Mouse (Mus musculus) duodenum, adult 2 months (tissue): Measurements from ENCODE around the gene Uqcrc1. TPM values are rescaled to one million over a fixed set of nuclear protein-coding genes. Genes with fewer than 3 reads are reported as not detected.

Experiments used
- polyA plus RNA-seq: library from polyadenylated mRNA; depleted of rRNA; stranded (reverse); fragments of >200 nt; gene quantifications from 2 replicates; pipeline ENCODE4 v1.2.3, GENCODE M21; 2012; ENCODE audit warnings: low replicate concordance; rRNA removed

The Uqcrc1 gene
- polyA plus RNA-seq, result 1,151 and 1,437 TPM in 2 replicates

GRCm38 (mm10) chr9:108936418-108937364, at the start of gene Uqcrc1:
Uqcrc1 (plus strand) TSS chr9:108936633.

GRCm38 (mm10) chr9:108914491-108914890, 21.9 kb upstream of the Uqcrc1 start, which contains the start of gene Tmem89:
Tmem89 (plus strand) TSS chr9:108914619.

GRCm38 (mm10) chr9:108953081-108953636, 16.7 kb downstream of the Uqcrc1 start, which contains the start of gene Col7a1:
Col7a1 (plus strand) TSS chr9:108953586.

GRCm38 (mm10) chr9:108985710-108986109, 49.3 kb downstream of the Uqcrc1 start, which contains the start of gene Ucn2:
Ucn2 (plus strand) TSS chr9:108986010.

GRCm38 (mm10) chr9:108991428-108992084, 55.1 kb downstream of the Uqcrc1 start, which contains the start of gene Pfkfb4:
Pfkfb4 (plus strand) TSS chr9:108991778.

Other genes with a start within 250 kb of the Uqcrc1 start
- gene Prkar2a, start 247.3 kb upstream of the Uqcrc1 start, polyA plus RNA-seq, result 31.0 and 32.2 TPM in 2 replicates
- gene Ip6k2, start 152.8 kb upstream of the Uqcrc1 start, polyA plus RNA-seq, result 59.7 and 73.1 TPM in 2 replicates
- gene Nckipsd, start 128.3 kb upstream of the Uqcrc1 start, polyA plus RNA-seq, result 13.1 and 18.2 TPM in 2 replicates
- 0.44 and 0.84 TPM in 2 replicates for gene Celsr3, start 110.3 kb upstream of the Uqcrc1 start, polyA plus RNA-seq
- 1,179 and 1,461 TPM in 2 replicates for gene Slc26a6, start 83.3 kb upstream of the Uqcrc1 start, polyA plus RNA-seq
- gene Tmem89, start 22.0 kb upstream of the Uqcrc1 start, polyA plus RNA-seq, result 27.6 and 44.1 TPM in 2 replicates
- 3.1 and 9.2 TPM in 2 replicates for gene Col7a1, start 17.0 kb downstream of the Uqcrc1 start, polyA plus RNA-seq
- 0.12 and 0.27 TPM in 2 replicates for gene Ucn2, start 49.4 kb downstream of the Uqcrc1 start, polyA plus RNA-seq
- 67.1 and 86.6 TPM in 2 replicates for gene Pfkfb4, start 55.1 kb downstream of the Uqcrc1 start, polyA plus RNA-seq
- gene Shisa5, start 101.9 kb downstream of the Uqcrc1 start, polyA plus RNA-seq, result 453 and 610 TPM in 2 replicates
- gene Trex1, start 123.1 kb downstream of the Uqcrc1 start, polyA plus RNA-seq, result 53.3 and 130 TPM in 2 replicates
- 7.5 and 10.3 TPM in 2 replicates for gene Atrip, start 137.5 kb downstream of the Uqcrc1 start, polyA plus RNA-seq
- 9.5 and 12.0 TPM in 2 replicates for gene Ccdc51, start 145.9 kb downstream of the Uqcrc1 start, polyA plus RNA-seq
- gene Tma7, start 146.0 kb downstream of the Uqcrc1 start, polyA plus RNA-seq, result 10.0 and 11.7 TPM in 2 replicates
- gene Plxnb1, start 158.8 kb downstream of the Uqcrc1 start, polyA plus RNA-seq, result 1.4 and 5.1 TPM in 2 replicates
- not detected in 2 replicates for gene Fbxw21, start 225.4 kb downstream of the Uqcrc1 start, polyA plus RNA-seq